In the genomic region with DNA sequence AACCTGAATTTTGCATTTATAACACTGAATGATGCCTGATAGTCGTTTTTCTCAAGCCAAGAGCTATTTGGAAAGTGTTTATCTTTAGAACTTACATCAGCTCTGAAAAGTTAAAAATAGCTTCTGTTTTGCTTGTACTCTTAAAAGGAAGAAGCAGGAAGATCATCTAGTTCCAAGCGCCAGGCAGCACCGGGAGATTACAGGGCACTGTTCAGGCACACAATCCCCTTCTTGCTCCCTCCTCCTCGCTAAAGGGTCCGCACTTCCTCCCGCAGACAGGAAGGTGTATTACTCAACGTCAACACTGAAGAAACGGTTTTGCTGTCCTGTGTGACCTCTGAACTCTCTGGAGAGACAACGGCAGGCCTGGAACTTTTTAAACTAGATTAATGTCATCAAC, we compare ENCODE assay signal across 9 mouse cellular contexts. TPM values are rescaled to one million over a fixed set of nuclear protein-coding genes. Genes with fewer than 3 reads are reported as not detected.
DNase-seq lines count a peak whose midpoint lies in the region; ATAC-seq and TF ChIP-seq lines count a peak whose summit lies in the region.
"Had no signal": no experiment of that assay in that cellular context is flagged by ENCODE, and none has a peak within 500 bp of the region (broad histone marks: within the 10 kb centered on the region; RNA-seq: fewer than 3 reads in every experiment).

No protein-coding gene starts in this region.

- H3K9ac ChIP-seq in intestine, embryonic 15.5 days = no peak overlapping the region
- H3K9ac ChIP-seq in midbrain, postnatal 0 days (replicated peaks; ENCODE audit: low read length, poor library complexity, severe bottlenecking) = no peak overlapping the region
- H3K9ac ChIP-seq: embryonic facial prominence, embryonic 13.5 days had no signal

- DNase-seq in adrenal gland, postnatal 14 days = peak; percentile 48
- DNase-seq in adrenal gland, adult 18-20 months (ENCODE audit: low spot score in 2 of 2) = no peak
- DNase-seq in lung, postnatal 10 days = peak; percentile 62
- no peak for DNase-seq in midbrain, postnatal 0 days (ENCODE audit: low spot score)
- no peak for DNase-seq in cerebellum, adult 18-20 months

- H3K36me3 ChIP-seq in intestine, embryonic 15.5 days = no peaks in the 10 kb centered on the region
- H3K36me3 ChIP-seq in midbrain, postnatal 0 days (ENCODE audit: insufficient read depth, low read length) = no peaks in the 10 kb centered on the region
- H3K36me3 ChIP-seq: embryonic facial prominence, embryonic 13.5 days had no signal

- H3K4me1 ChIP-seq in intestine, embryonic 15.5 days (replicated peaks) = peaks cover 6% of the 10 kb centered on the region; the same call in 1 of the 2 replicates
- no peaks in the 10 kb centered on the region for H3K4me1 ChIP-seq in midbrain, postnatal 0 days (ENCODE audit: insufficient read depth, low read length)

- 26% methylated on average over 9 of the region's 9 CpGs for WGBS in intestine, embryonic 15.5 days
- WGBS in midbrain, postnatal 0 days = 77% methylated on average over 9 of the region's 9 CpGs

- TF ChIP-seq CTCF in midbrain, postnatal 0 days (IDR thresholded peaks at IDR 0.05) = no peak

- H3K4me3 ChIP-seq in intestine, embryonic 15.5 days (replicated peaks) = no peak overlapping the region
- H3K4me3 ChIP-seq in midbrain, postnatal 0 days (ENCODE audit: low read depth, low read length) = no peak overlapping the region
- H3K4me3 ChIP-seq: embryonic facial prominence, embryonic 13.5 days had no signal

- ATAC-seq in common myeloid progenitor, adult 5-6 weeks (replicated peaks; ENCODE audit: low read depth, poor library complexity, severe bottlenecking) = peak; percentile 83
- ATAC-seq in intestine, embryonic 15.5 days = no peak
- ATAC-seq in cerebellum, adult (ENCODE audit: insufficient number of reproducible peaks, low FRiP score, low TSS enrichment) = no peak
- no peak for ATAC-seq in midbrain, postnatal 0 days (ENCODE audit: low FRiP score)

- H3K4me2 ChIP-seq in intestine, embryonic 15.5 days (replicated peaks) = no peak overlapping the region
- no peak overlapping the region for H3K4me2 ChIP-seq in midbrain, postnatal 0 days (ENCODE audit: low read depth, low read length, poor library complexity, severe bottlenecking)
- H3K4me2 ChIP-seq: embryonic facial prominence, embryonic 13.5 days had no signal

- H3K9me3 ChIP-seq in intestine, embryonic 15.5 days = no peaks in the 10 kb centered on the region
- H3K9me3 ChIP-seq in midbrain, postnatal 0 days (ENCODE audit: low read length) = no peaks in the 10 kb centered on the region
- H3K9me3 ChIP-seq: embryonic facial prominence, embryonic 13.5 days had no signal

- peak overlapping the region; percentile 36 for H3K27ac ChIP-seq in intestine, embryonic 15.5 days
- no peak overlapping the region for H3K27ac ChIP-seq in midbrain, postnatal 0 days (ENCODE audit: low read depth, low read length)
- H3K27ac ChIP-seq: embryonic facial prominence, embryonic 13.5 days had no signal

- H3K27me3 ChIP-seq in intestine, embryonic 15.5 days (replicated peaks) = no peaks in the 10 kb centered on the region
- no peaks in the 10 kb centered on the region for H3K27me3 ChIP-seq in midbrain, postnatal 0 days (ENCODE audit: insufficient read depth, low read length)
- H3K27me3 ChIP-seq: embryonic facial prominence, embryonic 13.5 days had no signal

RNA-seq across cellular contexts. Expression of a gene that starts 22.4 kb away (rescaled TPM):
- total RNA-seq in adrenal gland, postnatal 14 days (2021) = 63.1 and 64.8 TPM in 2 replicates
- 10 to 100 TPM; 66.0 to 74.2 TPM for total RNA-seq in adrenal gland, adult 18-20 months (2021)
- 80.8 and 105 TPM in 2 replicates for total RNA-seq in common myeloid progenitor, adult 5-6 weeks (2017)
- polyA plus RNA-seq in intestine, embryonic 15.5 days (2015; fragmentation: Nextera tagmentation; extraction: Ambion mirVana) = 29.9 TPM in 2 replicates
- 73.1 and 80.0 TPM in 2 replicates for total RNA-seq in midbrain, postnatal 0 days (2014; rRNA removed)
- 64.2 and 77.5 TPM in 2 replicates for polyA plus RNA-seq in midbrain, postnatal 0 days (2015; fragmentation: Nextera tagmentation; extraction: Ambion mirVana)

RNA-seq across cellular contexts. Expression of a gene that starts 58.8 kb away (rescaled TPM):
- 46.9 and 58.0 TPM in 2 replicates for total RNA-seq in adrenal gland, postnatal 14 days (2021)
- 10 to 100 TPM; 33.1 to 45.2 TPM for total RNA-seq in adrenal gland, adult 18-20 months (2021)
- total RNA-seq in common myeloid progenitor, adult 5-6 weeks (2017) = 79.9 and 124 TPM in 2 replicates
- polyA plus RNA-seq in intestine, embryonic 15.5 days (2015; fragmentation: Nextera tagmentation; extraction: Ambion mirVana) = 63.1 and 68.9 TPM in 2 replicates
- 29.6 and 40.6 TPM in 2 replicates for total RNA-seq in midbrain, postnatal 0 days (2014; rRNA removed)
- 41.9 and 46.3 TPM in 2 replicates for polyA plus RNA-seq in midbrain, postnatal 0 days (2015; fragmentation: Nextera tagmentation; extraction: Ambion mirVana)

Comparison
In these comparisons a context has a peak if more than half of its experiments do, and no peak if none do; other contexts are left out.
1. DNase-seq: peak in adrenal gland, postnatal 14 days (single experiment) and lung, postnatal 10 days (single experiment); none in adrenal gland, adult 18-20 months (0 of 2), midbrain, postnatal 0 days (single experiment) and cerebellum, adult 18-20 months (0 of 2).